Mouse (Mus musculus): ENCODE results near the gene Ahsg.

- TF ChIP-seq E2F4 (IDR thresholded peaks at IDR 0.05; ENCODE audit: insufficient replicate concordance, low read depth, low read length): no peak
- TF ChIP-seq CTCF (conservative IDR thresholded peaks at IDR 0.05 in 1 of 2, IDR thresholded peaks at IDR 0.05 in 1 of 2; ENCODE audit: low read depth in 2 of 2, low read length in 2 of 2): no peak
- TF ChIP-seq MAZ (IDR thresholded peaks at IDR 0.05; ENCODE audit: low read depth, low read length): no peak
- no peak for TF ChIP-seq UBTF (IDR thresholded peaks at IDR 0.05; ENCODE audit: low read depth, low read length)
- no peak for TF ChIP-seq MXI1 (IDR thresholded peaks at IDR 0.05; ENCODE audit: low read depth, low read length)
- no peak for TF ChIP-seq PAX5 (IDR thresholded peaks at IDR 0.05; ENCODE audit: low read length)
- no peak for TF ChIP-seq POLR2AphosphoS2 (IDR thresholded peaks at IDR 0.05; ENCODE audit: low read depth, low read length)
- TF ChIP-seq MYC (IDR thresholded peaks at IDR 0.05; ENCODE audit: low read depth, low read length): no peak
- no peak for TF ChIP-seq RAD21 (IDR thresholded peaks at IDR 0.05; ENCODE audit: low read depth, low read length)
- TF ChIP-seq IRF4 (IDR thresholded peaks at IDR 0.05; ENCODE audit: low read depth, low read length): no peak
Observed at GRCm38 (mm10) chr16:22886726-22887125, 4.4 kb upstream of the Ahsg start.

Measured in CH12.LX (cell line).